Mouse (Mus musculus): ENCODE measurements around the gene Olfr282. TPM values are rescaled to one million over a fixed set of nuclear protein-coding genes. Genes with fewer than 3 reads are reported as not detected.

The Olfr282 gene
- polyA plus RNA-seq, 1 experiment: not detected

DNA sequence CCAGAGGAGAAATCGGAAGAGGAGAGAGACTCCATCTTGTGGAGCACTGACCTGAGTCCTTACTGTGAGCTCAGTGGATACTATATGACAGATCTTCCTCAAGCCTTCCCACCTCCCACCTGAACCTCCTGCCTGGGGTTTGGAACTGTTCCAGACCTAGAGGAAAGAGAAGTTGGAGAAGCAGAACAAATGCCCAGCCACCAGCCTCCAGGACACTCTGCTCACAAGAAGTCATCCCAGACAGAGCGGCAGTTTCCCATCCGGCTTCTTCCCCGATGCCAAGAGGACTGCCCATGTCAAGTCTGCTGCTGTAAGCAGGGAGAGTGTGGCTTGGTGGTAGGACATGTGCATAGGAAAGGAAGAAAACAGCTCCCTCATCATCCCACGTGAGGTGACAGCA is 45.3 kb downstream of the Olfr282 start:
- Histone ChIP-seq H3K4me3 (ENCODE audit: low read depth, low read length) (no peak overlapping the region), H3K27ac (ENCODE audit: insufficient read depth, low read length) (no peak overlapping the region), H3K4me1 (ENCODE audit: control insufficient read depth, insufficient read depth, low read length) (no peaks in the 10 kb centered on the region), H3K9me3 (replicated peaks; ENCODE audit: control insufficient read depth, insufficient read depth, low read length, poor library complexity, severe bottlenecking) (no peaks in the 10 kb centered on the region), H3K27me3 (ENCODE audit: control insufficient read depth, insufficient read depth, low read length, poor library complexity, severe bottlenecking) (no peaks in the 10 kb centered on the region), H3K9ac (ENCODE audit: low read depth, poor library complexity, severe bottlenecking) (no peak overlapping the region), H3K36me3 (ENCODE audit: control insufficient read depth, insufficient read depth, low read length, poor library complexity, severe bottlenecking) (no peaks in the 10 kb centered on the region)
- TF ChIP-seq POLR2A (IDR thresholded peaks at IDR 0.05; ENCODE audit: insufficient read depth, low read length): no peak

DNA sequence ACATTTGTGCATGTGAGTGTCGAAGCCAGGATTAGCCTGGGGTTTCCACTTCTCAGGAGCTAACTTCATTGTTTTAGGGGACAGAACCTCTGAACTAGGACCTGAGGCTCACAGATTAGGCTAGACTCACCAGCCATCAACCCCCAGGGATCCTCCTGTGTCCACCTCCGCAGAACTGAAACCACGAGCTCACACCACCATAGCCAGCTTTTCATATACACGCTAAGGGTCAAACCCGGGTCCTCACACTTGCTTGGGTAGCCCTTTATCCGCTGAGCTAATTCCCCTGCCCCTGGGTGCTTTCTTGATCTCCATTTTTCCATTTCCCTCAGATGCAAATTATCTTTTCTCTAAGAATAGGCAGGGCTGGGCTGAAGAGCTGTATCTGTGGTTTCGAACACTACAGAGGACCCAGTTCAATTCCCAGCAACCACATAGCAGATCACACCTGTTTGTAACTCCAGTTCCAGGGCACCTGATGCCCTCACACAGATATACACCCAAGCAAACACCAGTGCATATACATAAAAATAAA is 48.6 kb downstream of the Olfr282 start:
- Histone ChIP-seq H3K27me3 (ENCODE audit: control insufficient read depth, insufficient read depth, low read length, poor library complexity, severe bottlenecking) (no peaks in the 10 kb centered on the region), H3K9me3 (replicated peaks; ENCODE audit: control insufficient read depth, insufficient read depth, low read length, poor library complexity, severe bottlenecking) (no peaks in the 10 kb centered on the region), H3K9ac (ENCODE audit: low read depth, poor library complexity, severe bottlenecking) (no peak overlapping the region), H3K27ac (ENCODE audit: insufficient read depth, low read length) (no peak overlapping the region), H3K36me3 (ENCODE audit: control insufficient read depth, insufficient read depth, low read length, poor library complexity, severe bottlenecking) (no peaks in the 10 kb centered on the region), H3K4me3 (ENCODE audit: low read depth, low read length) (no peak overlapping the region), H3K4me1 (ENCODE audit: control insufficient read depth, insufficient read depth, low read length) (no peaks in the 10 kb centered on the region)
- TF ChIP-seq CTCF (IDR thresholded peaks at IDR 0.05; ENCODE audit: low read depth, low read length) (no peak), EP300 (IDR thresholded peaks at IDR 0.05; ENCODE audit: insufficient read depth, low read depth, low read length) (no peak)

- no peaks in the 10 kb centered on the region for H3K4me1 ChIP-seq (ENCODE audit: control insufficient read depth, insufficient read depth, low read length)
- no peaks in the 10 kb centered on the region for H3K27me3 ChIP-seq (ENCODE audit: control insufficient read depth, insufficient read depth, low read length, poor library complexity, severe bottlenecking)
- H3K4me3 ChIP-seq (ENCODE audit: low read depth, low read length): no peak within 1 kb of the TSS
- no peaks in the 10 kb centered on the region for H3K9me3 ChIP-seq (replicated peaks; ENCODE audit: control insufficient read depth, insufficient read depth, low read length, poor library complexity, severe bottlenecking)
- no peaks in the 10 kb centered on the region for H3K36me3 ChIP-seq (ENCODE audit: control insufficient read depth, insufficient read depth, low read length, poor library complexity, severe bottlenecking)
- H3K9ac ChIP-seq (ENCODE audit: low read depth, poor library complexity, severe bottlenecking): no peak within 1 kb of the TSS
- TF ChIP-seq POLR2A (IDR thresholded peaks at IDR 0.05; ENCODE audit: insufficient read depth, low read length): no peak
- no peak for TF ChIP-seq CTCF (IDR thresholded peaks at IDR 0.05; ENCODE audit: low read depth, low read length)
- TF ChIP-seq EP300 (IDR thresholded peaks at IDR 0.05; ENCODE audit: insufficient read depth, low read depth, low read length): no peak
- H3K27ac ChIP-seq (ENCODE audit: insufficient read depth, low read length): no peak within 1 kb of the TSS
These were observed 51.7 kb downstream of the Olfr282 start, which contains the start of gene Lalba for GRCm38 (mm10) chr15:98482701-98483100. Gene Lalba (minus strand): TSS chr15:98482721.

GRCm38 (mm10) chr15:98483907-98484886 is 53.2 kb downstream of the Olfr282 start:
- no peaks in the 10 kb centered on the region for H3K36me3 ChIP-seq (ENCODE audit: control insufficient read depth, insufficient read depth, low read length, poor library complexity, severe bottlenecking)
- H3K27ac ChIP-seq (ENCODE audit: insufficient read depth, low read length): no peak overlapping the region
- TF ChIP-seq EP300 (IDR thresholded peaks at IDR 0.05; ENCODE audit: insufficient read depth, low read depth, low read length): no peak
- no peak for TF ChIP-seq CTCF (IDR thresholded peaks at IDR 0.05; ENCODE audit: low read depth, low read length)
- TF ChIP-seq POLR2A (IDR thresholded peaks at IDR 0.05; ENCODE audit: insufficient read depth, low read length): no peak

GRCm38 (mm10) chr15:98486433-98487021 is 55.5 kb downstream of the Olfr282 start:
- no peak for TF ChIP-seq EP300 (IDR thresholded peaks at IDR 0.05; ENCODE audit: insufficient read depth, low read depth, low read length)
- no peak for TF ChIP-seq CTCF (IDR thresholded peaks at IDR 0.05; ENCODE audit: low read depth, low read length)
- TF ChIP-seq POLR2A (IDR thresholded peaks at IDR 0.05; ENCODE audit: insufficient read depth, low read length): no peak
- Histone ChIP-seq H3K27me3 (ENCODE audit: control insufficient read depth, insufficient read depth, low read length, poor library complexity, severe bottlenecking) (no peaks in the 10 kb centered on the region), H3K9ac (ENCODE audit: low read depth, poor library complexity, severe bottlenecking) (no peak overlapping the region), H3K9me3 (replicated peaks; ENCODE audit: control insufficient read depth, insufficient read depth, low read length, poor library complexity, severe bottlenecking) (no peaks in the 10 kb centered on the region), H3K36me3 (ENCODE audit: control insufficient read depth, insufficient read depth, low read length, poor library complexity, severe bottlenecking) (no peaks in the 10 kb centered on the region), H3K4me3 (ENCODE audit: low read depth, low read length) (no peak overlapping the region), H3K27ac (ENCODE audit: insufficient read depth, low read length) (no peak overlapping the region), H3K4me1 (ENCODE audit: control insufficient read depth, insufficient read depth, low read length) (no peaks in the 10 kb centered on the region)

More at GRCm38 (mm10) chr15:98483907-98484886, 53.2 kb downstream of the Olfr282 start:
- H3K9ac ChIP-seq (ENCODE audit: low read depth, poor library complexity, severe bottlenecking): no peak overlapping the region
- H3K27me3 ChIP-seq (ENCODE audit: control insufficient read depth, insufficient read depth, low read length, poor library complexity, severe bottlenecking): no peaks in the 10 kb centered on the region
- H3K4me1 ChIP-seq (ENCODE audit: control insufficient read depth, insufficient read depth, low read length): no peaks in the 10 kb centered on the region
- no peaks in the 10 kb centered on the region for H3K9me3 ChIP-seq (replicated peaks; ENCODE audit: control insufficient read depth, insufficient read depth, low read length, poor library complexity, severe bottlenecking)
- no peak overlapping the region for H3K4me3 ChIP-seq (ENCODE audit: low read depth, low read length)

Other genes with a start within 250 kb of the Olfr282 start
- not detected in 2 replicates for gene Olfr288, start 235.7 kb upstream of the Olfr282 start, polyA plus RNA-seq (2011; ENCODE audit: insufficient read depth, insufficient read length, low read depth, missing spikeins)
- gene Gm44579, start 210.2 kb upstream of the Olfr282 start, polyA plus RNA-seq (2011; ENCODE audit: insufficient read depth, insufficient read length, low read depth, missing spikeins): not detected in 2 replicates
- gene Olfr287, start 210.2 kb upstream of the Olfr282 start, polyA plus RNA-seq (2011; ENCODE audit: insufficient read depth, insufficient read length, low read depth, missing spikeins): not detected in 2 replicates
- gene Olfr286, start 196.8 kb upstream of the Olfr282 start, polyA plus RNA-seq (2011; ENCODE audit: insufficient read depth, insufficient read length, low read depth, missing spikeins): not detected in 2 replicates
- gene H1fnt, start 173.9 kb upstream of the Olfr282 start, polyA plus RNA-seq (2011; ENCODE audit: insufficient read depth, insufficient read length, low read depth, missing spikeins): not detected in 2 replicates
- gene Zfp641, start 135.1 kb upstream of the Olfr282 start, polyA plus RNA-seq (2011; ENCODE audit: insufficient read depth, insufficient read length, low read depth, missing spikeins): 0.18 and 0.52 TPM in 2 replicates
- gene Olfr285, start 113.9 kb upstream of the Olfr282 start, polyA plus RNA-seq (2011; ENCODE audit: insufficient read depth, insufficient read length, low read depth, missing spikeins): not detected in 2 replicates
- not detected in 2 replicates for gene Olfr284, start 90.2 kb upstream of the Olfr282 start, polyA plus RNA-seq (2011; ENCODE audit: insufficient read depth, insufficient read length, low read depth, missing spikeins)
- not detected in 2 replicates for gene Olfr283, start 50.3 kb upstream of the Olfr282 start, polyA plus RNA-seq (2011; ENCODE audit: insufficient read depth, insufficient read length, low read depth, missing spikeins)
- gene Olfr281, start 21.4 kb downstream of the Olfr282 start, polyA plus RNA-seq (2011; ENCODE audit: insufficient read depth, insufficient read length, low read depth, missing spikeins): not detected in 2 replicates
- not detected in 2 replicates for gene OR5BS1P, start 38.7 kb downstream of the Olfr282 start, polyA plus RNA-seq (2011; ENCODE audit: insufficient read depth, insufficient read length, low read depth, missing spikeins)
- gene Lalba, start 51.5 kb downstream of the Olfr282 start, polyA plus RNA-seq (2011; ENCODE audit: insufficient read depth, insufficient read length, low read depth, missing spikeins): not detected in 2 replicates
- 0.10 TPM in 1 of 2 replicates, not detected in the other for gene Olfr279, start 61.2 kb downstream of the Olfr282 start, polyA plus RNA-seq (2011; ENCODE audit: insufficient read depth, insufficient read length, low read depth, missing spikeins)
- gene Kansl2, start 103.0 kb downstream of the Olfr282 start, polyA plus RNA-seq (2011; ENCODE audit: insufficient read depth, insufficient read length, low read depth, missing spikeins): 116 and 119 TPM in 2 replicates
- 66.8 and 73.1 TPM in 2 replicates for gene Ccnt1, start 139.7 kb downstream of the Olfr282 start, polyA plus RNA-seq (2011; ENCODE audit: insufficient read depth, insufficient read length, low read depth, missing spikeins)
- 1.7 and 2.6 TPM in 2 replicates for gene 4930415O20Rik, start 139.8 kb downstream of the Olfr282 start, polyA plus RNA-seq (2011; ENCODE audit: insufficient read depth, insufficient read length, low read depth, missing spikeins)
- gene Adcy6, start 178.9 kb downstream of the Olfr282 start, polyA plus RNA-seq (2011; ENCODE audit: insufficient read depth, insufficient read length, low read depth, missing spikeins): 12.5 and 12.8 TPM in 2 replicates
- gene Cacnb3, start 199.6 kb downstream of the Olfr282 start, polyA plus RNA-seq (2011; ENCODE audit: insufficient read depth, insufficient read length, low read depth, missing spikeins): 16.8 and 18.7 TPM in 2 replicates
- gene Ddx23, start 231.7 kb downstream of the Olfr282 start, polyA plus RNA-seq (2011; ENCODE audit: insufficient read depth, insufficient read length, low read depth, missing spikeins): 121 TPM in 2 replicates
- 3.4 and 3.7 TPM in 2 replicates for gene Rnd1, start 246.2 kb downstream of the Olfr282 start, polyA plus RNA-seq (2011; ENCODE audit: insufficient read depth, insufficient read length, low read depth, missing spikeins)